Mouse (Mus musculus) heart, postnatal 14 days (tissue): ENCODE data around the gene Eef1b2. TPM values are rescaled to one million over a fixed set of nuclear protein-coding genes. Genes with fewer than 3 reads are reported as not detected.

ENCODE experiments used
- microRNA-seq, 2 experiments: library from miRNA; unstranded; fragments of <30 nt; microRNA quantifications; one replicate each; pipeline ENCODE4 v1.2.0; 2021 to 2022
- total RNA-seq, 2 experiments: library from RNA; stranded (reverse); gene quantifications; 2 replicates each; pipeline ENCODE4 v1.2.3; 2021

Eef1b2 gene
- total RNA-seq, 2 experiments from 2014 or later: 353 to 397 TPM

Small RNA genes within 50 kb of the gene (microRNA-seq; reads per million reads assigned to microRNA genes)
- 0 reads per million in 2 experiments for gene Gm24557
- 0 reads per million in 2 experiments for gene Gm27512

Other genes starting within 250 kb of the Eef1b2 start
- 10 to 100 TPM; 24.4 to 25.3 TPM for gene Ino80d, start 62.2 kb upstream of the Eef1b2 start, total RNA-seq
- gene Ndufs1, start within 50 bp of the Eef1b2 start, total RNA-seq: 100 to 1,000 TPM; 776 to 791 TPM
- under 1 TPM; 0.36 to 0.59 TPM for gene Gpr1, start 37.7 kb downstream of the Eef1b2 start, total RNA-seq
- 1 to 10 TPM; 1.3 to 1.4 TPM for gene Zdbf2, start 96.4 kb downstream of the Eef1b2 start, total RNA-seq